ENCODE assay signal across 14 mouse cellular contexts in genomic region chr1:118003876-118004275, GRCm38 (mm10). TPM values are rescaled to one million over a fixed set of nuclear protein-coding genes. Genes with fewer than 3 reads are reported as not detected.
"Had no signal": no experiment of that assay in that cellular context is flagged by ENCODE, and none has a peak within 500 bp of the region (broad histone marks: within the 10 kb centered on the region; RNA-seq: fewer than 3 reads in every experiment).

No protein-coding gene starts in this region.

RNA-seq across cellular contexts. Expression of gene Gm7145, which starts 38.1 kb away (rescaled TPM):
- total RNA-seq: common myeloid progenitor, adult 5-6 weeks; forebrain, postnatal 0 days; gastrocnemius, adult 18-20 months; gastrocnemius, adult 2 months; gastrocnemius, adult 8-10 months; gastrocnemius, postnatal 10 days; gastrocnemius, postnatal 14 days; gastrocnemius, postnatal 25 days; gastrocnemius, postnatal 36 days; gastrocnemius, postnatal 4 days; granulocyte monocyte progenitor cell, adult 5-6 weeks; heart, adult 18-20 months; heart, adult 2 months; heart, adult 8-10 months had no signal
